Mouse (Mus musculus) heart, embryonic 13.5 days (tissue): ENCODE measurements at regions not wholly inside any gene's neighbourhood (a gene's known extent, or its start where the extent isn't known, plus 50 kb on each side); places are given as distances from the start of the nearest gene placed in this dataset.

Source experiments
- ATAC-seq: fragments of 200-750 bp; cut with Nextera tagmentation; 2 replicates; pipeline ENCODE4 v1.8.0; 2017; ENCODE audit warnings: moderate TSS enrichment; ENCODE audit not compliant: insufficient number of reproducible peaks, low FRiP score, low TSS enrichment; ENCODE audit errors: extremely low read depth
- H3K27ac ChIP-seq: fragments of 300-500 bp; sonication (generic); replicated peaks from 2 replicates; pipeline ENCODE4 v1.5.1; 2015; ENCODE audit warnings: moderate library complexity, mild to moderate bottlenecking, inconsistent platforms
- H3K27me3 ChIP-seq: fragments of 300-500 bp; sonication (generic); replicated peaks from 2 replicates; pipeline ENCODE4 v1.6.1; 2015; ENCODE audit warnings: mild to moderate bottlenecking, inconsistent platforms
- H3K36me3 ChIP-seq: fragments of 300-500 bp; sonication (generic); 2 replicates; pipeline ENCODE4 v1.6.1; 2015; ENCODE audit warnings: mild to moderate bottlenecking, inconsistent platforms
- H3K4me1 ChIP-seq: fragments of 300-500 bp; sonication (generic); 2 replicates; pipeline ENCODE4 v1.6.1; 2015; ENCODE audit warnings: inconsistent platforms
- H3K4me2 ChIP-seq: fragments of 300-500 bp; sonication (generic); 2 replicates; pipeline ENCODE4 v1.6.1; 2015; ENCODE audit warnings: inconsistent platforms, mild to moderate bottlenecking, moderate library complexity
- H3K4me3 ChIP-seq: fragments of 300-500 bp; sonication (generic); 2 replicates; pipeline ENCODE4 v1.5.1; 2015; ENCODE audit warnings: moderate library complexity, mild to moderate bottlenecking, inconsistent platforms
- H3K9ac ChIP-seq: fragments of 300-500 bp; sonication (generic); 2 replicates; pipeline ENCODE4 v1.6.1; 2015; ENCODE audit warnings: inconsistent platforms, mild to moderate bottlenecking, moderate library complexity
- H3K9me3 ChIP-seq: fragments of 300-500 bp; sonication (generic); 2 replicates; pipeline ENCODE4 v1.6.1; 2016; ENCODE audit warnings: inconsistent platforms
- WGBS: fragments of 180-500 bp; shearing (Covaris S2); methylation state at CpG from one replicate; pipeline ENCODE4 v1.1.7; 2015; ENCODE audit warnings: mixed read lengths; 5-methylcytosine and 5-hydroxymethylcytosine counted together

- no peak overlapping the region for H3K27ac ChIP-seq
- H3K4me1 ChIP-seq, result no peaks in the 10 kb centered on the region
- H3K9ac ChIP-seq, result no peak overlapping the region
- no peaks in the 10 kb centered on the region for H3K9me3 ChIP-seq
- H3K27me3 ChIP-seq, result no peaks in the 10 kb centered on the region; the same call in 1 of the 2 replicates
- no peaks in the 10 kb centered on the region for H3K36me3 ChIP-seq
- no peak overlapping the region for H3K4me3 ChIP-seq
- ATAC-seq, result no peak
- no peak overlapping the region for H3K4me2 ChIP-seq
- 74% methylated on average over 2 of the region's 2 CpGs for WGBS
Measured at GRCm38 (mm10) chrX:142504962-142505361, 114.6 kb upstream of the Acsl4 start.

DNA sequence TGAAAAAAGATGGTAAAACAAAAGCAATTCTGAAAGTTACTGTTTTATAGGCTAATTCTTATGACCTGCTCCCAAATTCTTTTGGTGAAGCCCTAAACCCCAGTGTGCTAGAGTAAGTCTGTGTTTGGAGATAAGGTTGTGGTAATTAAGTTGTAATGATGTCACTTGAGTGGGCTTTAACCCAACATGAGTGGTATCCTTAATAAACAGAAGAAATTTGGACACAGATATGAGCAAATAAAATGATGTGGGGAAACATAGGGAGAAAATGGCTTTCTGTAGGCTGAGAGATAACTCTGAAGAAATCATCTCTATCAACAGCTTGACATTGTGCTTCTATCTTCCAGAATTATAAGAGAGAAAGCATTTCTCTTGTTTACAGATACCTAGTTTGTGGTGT lies 117.1 kb upstream of the Acsl4 start:
- no peak overlapping the region for H3K4me2 ChIP-seq
- H3K9me3 ChIP-seq, result no peaks in the 10 kb centered on the region
- no peaks in the 10 kb centered on the region; the same call in 1 of the 2 replicates for H3K27me3 ChIP-seq
- H3K9ac ChIP-seq, result no peak overlapping the region
- no peaks in the 10 kb centered on the region for H3K4me1 ChIP-seq
- ATAC-seq, result no peak
- H3K4me3 ChIP-seq, result no peak overlapping the region
- H3K27ac ChIP-seq, result no peak overlapping the region
- no peaks in the 10 kb centered on the region for H3K36me3 ChIP-seq

DNA sequence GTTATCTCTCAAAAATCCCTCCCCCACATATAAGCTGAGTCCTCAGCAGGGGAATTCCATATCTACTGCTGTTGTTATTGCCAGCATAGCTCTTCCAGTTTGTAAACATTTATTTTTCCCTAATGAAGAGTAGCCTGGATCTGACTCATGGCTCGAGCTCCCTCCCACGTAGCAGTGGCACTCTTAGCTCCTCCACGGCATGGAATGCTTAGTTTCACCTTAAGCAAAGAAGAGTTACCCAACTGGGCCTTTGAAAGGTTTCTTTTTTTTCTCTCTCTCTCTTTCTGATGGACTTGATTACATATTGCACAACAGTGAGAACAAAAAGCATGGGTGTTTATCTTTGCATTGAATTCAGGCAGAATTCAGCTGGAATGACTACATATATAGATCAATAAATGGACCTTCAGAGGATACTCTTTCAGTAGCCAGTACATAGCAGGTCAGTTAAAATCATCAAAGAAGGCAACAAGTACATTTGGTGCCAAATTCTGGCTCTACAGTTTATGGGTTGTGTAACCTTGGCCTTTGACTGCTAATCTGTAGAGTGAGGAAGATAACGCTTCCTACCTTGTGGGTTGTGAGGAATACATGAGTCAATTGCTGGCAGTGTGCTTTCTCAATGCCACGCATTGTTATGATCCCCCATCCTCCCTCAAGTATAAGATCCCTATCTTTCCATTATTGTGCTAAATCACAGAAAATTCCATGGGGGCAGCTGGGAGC lies 126.2 kb upstream of the Acsl4 start:
- Histone ChIP-seq H3K27me3 (no peaks in the 10 kb centered on the region; the same call in 1 of the 2 replicates), H3K9ac (no peak overlapping the region), H3K9me3 (no peaks in the 10 kb centered on the region), H3K27ac (no peak overlapping the region), H3K4me3 (no peak overlapping the region), H3K4me1 (no peaks in the 10 kb centered on the region), H3K4me2 (no peak overlapping the region), H3K36me3 (no peaks in the 10 kb centered on the region)
- ATAC-seq, result no peak
- 71% methylated on average over 5 of the region's 5 CpGs for WGBS

GRCm38 (mm10) chrX:142517205-142517604 lies 126.9 kb upstream of the Acsl4 start:
- 78% methylated on average over 5 of the region's 5 CpGs for WGBS
- no peak overlapping the region for H3K27ac ChIP-seq
- no peak overlapping the region for H3K9ac ChIP-seq
- no peak overlapping the region for H3K4me3 ChIP-seq
- H3K4me1 ChIP-seq, result no peaks in the 10 kb centered on the region
- H3K27me3 ChIP-seq, result no peaks in the 10 kb centered on the region; the same call in 1 of the 2 replicates
- H3K36me3 ChIP-seq, result no peaks in the 10 kb centered on the region
- no peak overlapping the region for H3K4me2 ChIP-seq
- H3K9me3 ChIP-seq, result no peaks in the 10 kb centered on the region
- no peak for ATAC-seq

- no peak overlapping the region for H3K4me2 ChIP-seq
- no peaks in the 10 kb centered on the region for H3K9me3 ChIP-seq
- H3K4me3 ChIP-seq, result no peak overlapping the region
- no peak overlapping the region for H3K9ac ChIP-seq
- no peaks in the 10 kb centered on the region; the same call in 1 of the 2 replicates for H3K27me3 ChIP-seq
- no peaks in the 10 kb centered on the region for H3K4me1 ChIP-seq
- H3K27ac ChIP-seq, result no peak overlapping the region
- WGBS, result 74% methylated on average over 4 of the region's 4 CpGs
- H3K36me3 ChIP-seq, result no peaks in the 10 kb centered on the region
- no peak for ATAC-seq
Measured at GRCm38 (mm10) chrX:142521063-142521462, 130.7 kb upstream of the Acsl4 start.

DNA sequence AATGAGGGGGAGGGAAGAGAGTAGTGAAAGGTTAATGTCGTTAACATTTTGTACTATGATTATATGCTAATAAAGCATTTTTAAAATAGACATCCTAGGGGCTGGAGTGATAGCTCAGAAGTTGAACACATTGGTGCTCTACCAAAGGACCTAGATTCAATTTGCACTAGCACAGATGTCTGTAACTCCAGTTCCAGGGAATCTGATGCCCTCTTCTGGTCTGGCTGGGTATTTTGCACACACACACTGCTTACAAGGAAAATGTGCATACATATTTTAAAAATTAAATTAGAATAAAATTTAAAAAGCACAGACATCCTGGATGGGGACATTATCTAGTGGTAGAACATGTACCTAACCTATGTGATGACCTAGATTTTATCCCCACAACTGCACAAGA lies 136.6 kb upstream of the Acsl4 start:
- Histone ChIP-seq H3K9ac (no peak overlapping the region), H3K27ac (no peak overlapping the region), H3K27me3 (0 out of 2 replicates have a peak, but pooled peaks cover 2% of the 10 kb centered on the region), H3K4me1 (no peaks in the 10 kb centered on the region), H3K4me2 (no peak overlapping the region), H3K9me3 (no peaks in the 10 kb centered on the region), H3K4me3 (no peak overlapping the region), H3K36me3 (no peaks in the 10 kb centered on the region)
- 41% methylated on average over 1 of the region's 1 CpGs for WGBS
- ATAC-seq, result no peak

- Histone ChIP-seq H3K36me3 (no peaks in the 10 kb centered on the region), H3K27me3 (0 out of 2 replicates have a peak, but pooled peaks cover 2% of the 10 kb centered on the region), H3K9ac (no peak overlapping the region), H3K27ac (no peak overlapping the region), H3K4me3 (no peak overlapping the region), H3K4me2 (no peak overlapping the region), H3K9me3 (no peaks in the 10 kb centered on the region), H3K4me1 (no peaks in the 10 kb centered on the region)
- WGBS, result 55% methylated on average over 7 of the region's 7 CpGs
- no peak for ATAC-seq
Measured at GRCm38 (mm10) chrX:142529892-142530291, 139.6 kb upstream of the Acsl4 start.

GRCm38 (mm10) chrX:142534780-142535179 lies 144.4 kb upstream of the Acsl4 start:
- H3K4me2 ChIP-seq, result no peak overlapping the region
- H3K4me3 ChIP-seq, result no peak overlapping the region
- ATAC-seq, result no peak
- H3K9ac ChIP-seq, result no peak overlapping the region
- H3K9me3 ChIP-seq, result no peaks in the 10 kb centered on the region
- 32% methylated on average over 8 of the region's 8 CpGs for WGBS
- H3K36me3 ChIP-seq, result no peaks in the 10 kb centered on the region
- no peak overlapping the region for H3K27ac ChIP-seq
- no peaks in the 10 kb centered on the region for H3K4me1 ChIP-seq
- no peaks in the 10 kb centered on the region; the same call in 1 of the 2 replicates for H3K27me3 ChIP-seq

GRCm38 (mm10) chrX:142535540-142535939 lies 145.2 kb upstream of the Acsl4 start:
- Histone ChIP-seq H3K27me3 (no peaks in the 10 kb centered on the region; the same call in 1 of the 2 replicates), H3K4me2 (no peak overlapping the region), H3K4me1 (no peaks in the 10 kb centered on the region), H3K9me3 (no peaks in the 10 kb centered on the region), H3K9ac (no peak overlapping the region), H3K27ac (no peak overlapping the region), H3K36me3 (no peaks in the 10 kb centered on the region), H3K4me3 (no peak overlapping the region)
- 85% methylated on average over 1 of the region's 1 CpGs for WGBS
- no peak for ATAC-seq

- no peak for ATAC-seq
- no peaks in the 10 kb centered on the region; the same call in 1 of the 2 replicates for H3K27me3 ChIP-seq
- WGBS, result 70% methylated on average over 2 of the region's 2 CpGs
- H3K27ac ChIP-seq, result no peak overlapping the region
- no peak overlapping the region for H3K9ac ChIP-seq
- H3K9me3 ChIP-seq, result no peaks in the 10 kb centered on the region
- H3K36me3 ChIP-seq, result no peaks in the 10 kb centered on the region
- no peaks in the 10 kb centered on the region for H3K4me1 ChIP-seq
- no peak overlapping the region for H3K4me3 ChIP-seq
- no peak overlapping the region for H3K4me2 ChIP-seq
Measured at GRCm38 (mm10) chrX:142535954-142536353, 145.3 kb upstream of the Tmem164 start.

DNA sequence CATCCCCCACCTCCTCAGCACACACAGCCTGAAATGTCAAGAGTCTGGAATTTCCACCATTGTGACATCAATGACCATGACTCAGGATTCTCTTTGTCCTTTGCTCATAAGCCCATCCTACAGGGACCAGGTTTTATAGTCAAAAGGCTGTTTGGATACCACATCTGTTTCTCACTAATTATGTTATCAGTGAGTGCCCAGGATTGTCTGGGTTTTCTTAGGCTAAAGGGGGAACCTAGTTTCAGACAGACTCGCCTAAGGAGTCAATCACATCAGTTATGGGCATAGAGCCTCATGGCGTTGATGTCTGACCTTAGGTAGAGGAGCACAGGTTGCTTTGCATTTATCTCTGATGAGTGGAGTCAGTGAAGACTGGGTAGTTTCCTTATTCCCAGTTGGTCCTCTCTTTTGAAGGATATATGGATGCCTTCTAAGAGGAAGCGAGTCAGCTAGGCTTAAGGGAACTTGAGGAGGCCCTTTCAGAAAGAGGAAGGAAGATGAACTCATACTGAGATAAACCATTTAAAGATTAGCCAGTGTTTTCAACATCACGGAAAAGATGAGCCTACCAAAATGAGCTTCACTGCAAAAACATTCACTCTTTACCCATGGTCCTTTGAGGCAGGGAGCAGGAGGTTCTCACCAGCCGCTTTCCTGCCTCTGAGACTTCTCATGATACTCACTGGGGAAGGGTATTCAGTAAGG lies 143.8 kb upstream of the Tmem164 start:
- no peaks in the 10 kb centered on the region for H3K36me3 ChIP-seq
- WGBS, result 60% methylated on average over 5 of the region's 5 CpGs
- no peak overlapping the region for H3K9ac ChIP-seq
- H3K4me1 ChIP-seq, result no peaks in the 10 kb centered on the region
- no peak overlapping the region for H3K4me2 ChIP-seq
- no peak for ATAC-seq
- no peaks in the 10 kb centered on the region for H3K9me3 ChIP-seq
- H3K27ac ChIP-seq, result no peak overlapping the region
- no peaks in the 10 kb centered on the region; the same call in 1 of the 2 replicates for H3K27me3 ChIP-seq
- H3K4me3 ChIP-seq, result no peak overlapping the region

DNA sequence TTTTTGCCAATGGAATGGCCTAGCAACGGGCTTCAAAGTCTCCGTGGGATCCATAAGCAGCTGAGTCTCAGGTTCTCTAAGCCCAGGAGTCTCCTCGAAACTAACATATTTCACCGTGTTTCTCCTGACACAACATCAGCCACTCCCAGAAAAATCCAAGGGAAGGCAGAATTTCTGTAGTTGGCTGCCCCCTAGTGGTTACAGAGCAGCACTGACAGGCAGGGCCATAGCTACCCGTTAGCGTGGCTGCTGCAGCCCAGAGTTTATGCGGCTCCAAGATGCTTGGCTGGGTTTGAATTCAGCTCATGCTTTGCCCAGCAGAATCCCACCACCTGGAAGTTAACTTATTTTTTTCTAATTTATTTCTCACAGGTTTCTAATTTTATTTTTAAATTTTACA lies 140.9 kb upstream of the Tmem164 start:
- Histone ChIP-seq H3K9me3 (no peaks in the 10 kb centered on the region), H3K27ac (no peak overlapping the region), H3K9ac (no peak overlapping the region), H3K4me3 (no peak overlapping the region), H3K4me1 (no peaks in the 10 kb centered on the region), H3K27me3 (no peaks in the 10 kb centered on the region; the same call in 1 of the 2 replicates), H3K36me3 (no peaks in the 10 kb centered on the region), H3K4me2 (peak overlapping the region; percentile 49)
- no peak for ATAC-seq
- WGBS, result 7% methylated on average over 7 of the region's 7 CpGs
